ENCODE assay signal across 1 mouse cellular context in the genomic region with DNA sequence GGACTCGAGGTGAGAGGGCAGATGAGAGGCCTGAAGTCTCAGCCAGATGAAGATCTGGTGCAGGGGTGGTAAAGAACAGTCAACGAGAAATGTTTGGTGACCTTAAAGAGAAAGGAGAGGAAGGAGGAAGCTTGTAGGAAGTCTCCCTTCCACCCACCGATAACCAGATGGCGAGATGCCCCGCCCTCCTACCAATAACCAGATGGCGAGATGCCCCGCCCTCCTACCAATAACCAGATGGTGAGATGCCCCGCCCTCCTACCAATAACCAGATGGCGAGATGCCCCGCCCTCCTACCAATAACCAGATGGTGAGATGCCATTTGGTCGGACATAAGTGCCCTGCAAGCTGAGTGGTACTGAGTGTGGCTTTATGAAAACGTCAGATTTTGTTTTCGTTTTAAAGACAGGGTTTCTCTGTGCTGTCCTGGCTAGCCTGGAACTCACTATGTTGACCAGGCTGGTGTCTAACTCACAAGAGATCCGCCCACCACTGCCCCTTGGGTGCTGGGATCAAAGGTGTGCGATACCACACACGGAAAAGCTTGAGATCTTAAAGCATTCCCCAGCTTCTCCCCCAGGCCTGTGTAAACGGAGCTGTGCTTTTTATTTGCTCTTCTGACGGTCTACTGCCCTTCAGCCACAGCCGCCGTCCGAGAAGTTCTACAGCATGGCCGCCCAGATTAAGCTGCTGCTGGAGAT.
TF ChIP-seq lines count a peak whose summit lies in the region.

No protein-coding gene starts in this region.

TF ChIP-seq in MEL, 35 proteins besides CTCF, POLR2A, EP300 and RAD21 (continued from another document):
- TF ChIP-seq ELF1 (IDR thresholded peaks at IDR 0.05; ENCODE audit: low read depth, low read length), result no peak
TF ChIP-seq in MEL: peak in this region for 1.
